Mouse (Mus musculus) thymus, postnatal 36 days (tissue): Measurements from ENCODE around the gene Astn2.

Experiments
- DNase-seq, 2 experiments: peaks; one replicate each; pipeline ENCODE4 v3.0.0; 2022; ENCODE audit warnings: mixed read lengths in 2 of 2

The Astn2 gene

GRCm38 (mm10) chr4:65376571-65376970 is 1027.8 kb downstream of the Astn2 start:
- DNase-seq = no peak

- no peak for DNase-seq
Observed at GRCm38 (mm10) chr4:65373841-65374240, 1030.6 kb downstream of the Astn2 start.

GRCm38 (mm10) chr4:65372731-65373130 is 1031.7 kb downstream of the Astn2 start:
- DNase-seq = no peak

- DNase-seq = no peak
Observed at GRCm38 (mm10) chr4:65367135-65367534, 1037.3 kb downstream of the Astn2 start.

- no peak for DNase-seq
Observed at GRCm38 (mm10) chr4:65354580-65354979, 1049.8 kb downstream of the Astn2 start.

- DNase-seq = no peak
Observed at GRCm38 (mm10) chr4:65350521-65350920, 1053.9 kb downstream of the Astn2 start.

- no peak for DNase-seq
Observed at GRCm38 (mm10) chr4:65341766-65342165, 1062.6 kb downstream of the Astn2 start.

GRCm38 (mm10) chr4:65333718-65334117 is 1070.7 kb downstream of the Astn2 start:
- no peak for DNase-seq
